Mouse (Mus musculus) ES-E14 (cell line): ENCODE results near the gene Cd247. TPM values are rescaled to one million over a fixed set of nuclear protein-coding genes. Genes with fewer than 3 reads are reported as not detected.

Source experiments
- DNase-seq: peaks from one replicate; pipeline ENCODE4 v3.0.0-alpha.2; 2013; ENCODE audit warnings: low read depth, low spot score
- H3K27ac ChIP-seq: 2 replicates; pipeline ENCODE4 v1.5.1; 2012; ENCODE audit warnings: low read depth, mild to moderate bottlenecking, low read length, moderate library complexity, mixed read lengths; ENCODE audit not compliant: poor library complexity, insufficient read depth, severe bottlenecking
- H3K36me3 ChIP-seq: 2 replicates; pipeline ENCODE4 v1.6.1; 2012; ENCODE audit warnings: mild to moderate bottlenecking, low read length, moderate library complexity, mixed read lengths; ENCODE audit not compliant: control insufficient read depth, poor library complexity, insufficient read depth, severe bottlenecking
- H3K4me1 ChIP-seq, 2 experiments: fragments of 150-350 bp in 1 of 2; sonication (generic) in 1 of 2; 2 replicates each; pipeline ENCODE4 v1.6.1; 2012; ENCODE audit warnings: low read length in 2 of 2, mild to moderate bottlenecking in 1 of 2, mixed read lengths in 1 of 2; ENCODE audit not compliant: control insufficient read depth in 2 of 2, insufficient read depth in 2 of 2, poor library complexity in 1 of 2
- H3K4me3 ChIP-seq, 2 experiments: fragments of 150-350 bp in 1 of 2; sonication (generic) in 1 of 2; 2 replicates each; pipeline ENCODE4 v1.5.1; 2012; ENCODE audit warnings: low read length in 2 of 2, low read depth in 1 of 2, mild to moderate bottlenecking in 1 of 2, mixed read lengths in 1 of 2; ENCODE audit not compliant: insufficient read depth in 1 of 2, poor library complexity in 1 of 2, severe bottlenecking in 1 of 2
- H3K9ac ChIP-seq: 2 replicates; pipeline ENCODE4 v1.6.1; 2012; ENCODE audit warnings: low read depth, mild to moderate bottlenecking, low read length, mixed read lengths; ENCODE audit not compliant: poor library complexity, insufficient read depth, severe bottlenecking
- H3K9me3 ChIP-seq: fragments of 150-350 bp; sonication (generic); 2 replicates; pipeline ENCODE4 v1.6.1; 2012; ENCODE audit warnings: low read depth, mild to moderate bottlenecking, low read length; ENCODE audit not compliant: control insufficient read depth, insufficient read depth
- CHD2 ChIP-seq: IDR thresholded peaks from 2 replicates; pipeline ENCODE4 v1.6.1; 2014; ENCODE audit warnings: mild to moderate bottlenecking, low read depth, low read length, inconsistent platforms
- HCFC1 ChIP-seq: IDR thresholded peaks from 2 replicates; pipeline ENCODE4 v1.6.1; 2012; ENCODE audit warnings: low read length, inconsistent platforms, borderline replicate concordance; ENCODE audit not compliant: insufficient read depth
- MAFK ChIP-seq: IDR thresholded peaks from 2 replicates; pipeline ENCODE4 v1.6.1; 2014; ENCODE audit warnings: mild to moderate bottlenecking, low read depth, low read length, inconsistent platforms; ENCODE audit not compliant: insufficient read depth
- ZC3H11A ChIP-seq: IDR thresholded peaks from 2 replicates; pipeline ENCODE4 v1.6.1; 2012; ENCODE audit warnings: low read depth, mild to moderate bottlenecking, inconsistent platforms, low read length, borderline replicate concordance
- ZNF384 ChIP-seq: IDR thresholded peaks from 2 replicates; pipeline ENCODE4 v1.6.1; 2012; ENCODE audit warnings: low read depth, low read length, inconsistent platforms
- in situ Hi-C, 2 experiments: fragments of 600-800 bp; cut with MboI; formaldehyde crosslinking; loops; one replicate each; pipeline ENCODE4 v1.15.1; 2025; ENCODE audit warnings: low sequenced_read_pairs in 2 of 2, inconsistent platforms in 1 of 2; ENCODE audit not compliant: unreplicated experiment in 2 of 2
- total RNA-seq: library from RNA; depleted of rRNA; stranded (reverse); fragments of 300-350 nt; gene quantifications from 2 replicates; pipeline ENCODE4 v1.2.3, GENCODE M21; 2012

The Cd247 gene
- total RNA-seq, 1 experiment: 6.1 TPM

DNA sequence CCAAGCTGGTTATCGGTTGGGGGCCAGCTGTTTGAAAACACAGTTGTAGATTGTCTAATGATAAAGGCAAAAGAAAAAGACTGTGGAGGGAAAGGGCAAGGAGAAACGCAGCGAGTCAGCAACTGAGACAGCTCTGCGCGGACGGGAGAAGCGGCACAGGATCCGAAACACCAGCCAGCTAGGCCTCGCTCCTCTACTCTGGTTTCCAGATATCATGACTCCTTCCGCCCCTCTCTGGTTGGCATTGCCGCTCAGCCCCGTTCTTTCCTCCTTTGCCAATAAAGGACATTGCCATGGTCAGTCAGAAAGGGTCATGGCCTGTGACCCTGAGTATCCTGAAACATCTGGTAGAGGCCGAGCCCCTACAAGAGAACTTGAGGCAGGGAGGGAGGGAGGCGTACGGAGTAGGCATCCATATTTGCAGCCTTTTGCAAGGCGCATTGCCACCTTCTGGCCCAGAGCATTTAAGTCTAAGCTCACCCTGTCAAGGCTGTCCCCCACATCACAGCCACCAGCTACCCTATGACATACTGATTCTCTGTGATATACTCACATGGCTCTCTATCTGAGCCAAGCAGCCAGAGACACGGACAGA is 682 bp downstream of the Cd247 start:
- DNase-seq: no peak
- H3K36me3 ChIP-seq: no peaks in the 10 kb centered on the region
- no peaks in the 10 kb centered on the region for H3K9me3 ChIP-seq
- no peak overlapping the region for H3K27ac ChIP-seq
- in situ Hi-C loops: loop anchor here in 1 of 2 experiments (25.0 kb wide), 1 partner anchor 523 kb away; no protein-coding TSS in a partner anchor
- no peak overlapping the region for H3K9ac ChIP-seq
- H3K4me3 ChIP-seq: peak overlapping the region; percentile 4 to 27; a peak in 2 of 4 replicates
- no peaks in the 10 kb centered on the region for H3K4me1 ChIP-seq
- TF ChIP-seq ZNF384: no peak
- no peak for TF ChIP-seq ZC3H11A
- TF ChIP-seq HCFC1: no peak
- TF ChIP-seq CHD2: no peak
- TF ChIP-seq MAFK: no peak

DNA sequence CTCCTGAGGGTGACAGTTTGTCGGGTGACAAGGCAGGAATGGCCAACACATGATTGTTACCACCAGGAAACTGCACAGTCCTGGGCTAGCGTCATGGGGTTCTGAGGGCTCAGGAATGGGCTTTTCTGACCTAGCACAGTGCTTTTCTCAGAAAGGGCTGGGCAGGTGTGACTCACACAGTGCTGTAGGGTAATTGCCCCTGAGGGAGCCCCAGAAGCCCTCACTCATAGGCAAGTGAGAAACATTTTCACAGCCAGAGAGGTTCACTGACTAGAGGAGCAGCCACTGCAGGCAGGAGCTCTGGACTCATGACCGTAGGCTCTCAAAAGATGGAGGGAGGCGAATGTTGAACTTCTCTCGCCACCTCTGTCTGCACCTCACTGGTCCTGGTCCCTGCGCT is 1.5 kb downstream of the Cd247 start:
- Histone ChIP-seq H3K9me3 (no peaks in the 10 kb centered on the region), H3K9ac (no peak overlapping the region), H3K36me3 (no peaks in the 10 kb centered on the region), H3K4me3 (no peak overlapping the region), H3K4me1 (no peaks in the 10 kb centered on the region), H3K27ac (no peak overlapping the region)
- no peak for DNase-seq
- TF ChIP-seq ZC3H11A: no peak
- no peak for TF ChIP-seq MAFK
- no peak for TF ChIP-seq CHD2
- no peak for TF ChIP-seq HCFC1
- TF ChIP-seq ZNF384: no peak
- in situ Hi-C loops: loop anchor here in 1 of 2 experiments (25.0 kb wide), 1 partner anchor 522 kb away; no protein-coding TSS in a partner anchor

DNA sequence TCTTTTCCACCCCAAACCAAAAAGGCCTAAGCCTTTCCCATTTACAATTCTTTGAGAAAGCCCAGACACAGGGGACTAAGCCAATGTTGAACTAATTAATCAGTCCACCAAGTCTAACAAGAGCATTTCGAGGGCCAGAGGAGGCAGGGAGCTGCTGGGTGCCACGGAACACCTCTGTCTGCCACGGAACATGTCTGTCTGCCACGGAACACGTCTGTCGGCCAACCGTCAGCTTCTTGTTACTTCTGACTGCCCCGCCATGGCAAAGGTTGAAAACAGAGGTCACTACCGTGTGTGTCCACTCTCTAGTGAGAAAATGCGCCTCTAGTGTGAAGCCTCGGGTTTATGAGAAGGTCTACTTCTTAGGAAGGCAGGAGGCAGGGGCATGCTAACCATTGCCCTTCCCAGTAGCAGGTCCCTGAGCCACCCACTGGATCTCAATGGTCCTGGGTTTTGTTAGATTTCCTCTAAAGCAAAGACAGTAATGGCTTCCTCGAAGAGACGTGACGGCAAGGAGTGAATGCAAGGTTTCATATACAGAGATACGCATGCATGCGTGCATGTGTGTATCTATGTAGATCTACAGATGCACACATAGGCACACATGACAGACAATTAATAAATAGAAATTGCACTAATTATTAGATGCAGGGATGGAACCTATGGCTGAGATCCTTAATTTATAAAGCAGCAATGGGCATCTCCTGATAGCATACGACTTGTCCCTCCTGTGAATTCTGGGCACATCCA is 2.2 kb downstream of the Cd247 start:
- no peak for DNase-seq
- no peak overlapping the region for H3K27ac ChIP-seq
- no peaks in the 10 kb centered on the region for H3K4me1 ChIP-seq
- H3K9me3 ChIP-seq: no peaks in the 10 kb centered on the region
- no peak overlapping the region for H3K4me3 ChIP-seq
- in situ Hi-C loops: loop anchor here in 1 of 2 experiments (25.0 kb wide), 1 partner anchor 522 kb away; no protein-coding TSS in a partner anchor
- no peak for TF ChIP-seq ZNF384
- TF ChIP-seq ZC3H11A: no peak
- TF ChIP-seq MAFK: no peak
- no peak for TF ChIP-seq HCFC1
- TF ChIP-seq CHD2: no peak
- H3K9ac ChIP-seq: no peak overlapping the region
- no peaks in the 10 kb centered on the region for H3K36me3 ChIP-seq

DNA sequence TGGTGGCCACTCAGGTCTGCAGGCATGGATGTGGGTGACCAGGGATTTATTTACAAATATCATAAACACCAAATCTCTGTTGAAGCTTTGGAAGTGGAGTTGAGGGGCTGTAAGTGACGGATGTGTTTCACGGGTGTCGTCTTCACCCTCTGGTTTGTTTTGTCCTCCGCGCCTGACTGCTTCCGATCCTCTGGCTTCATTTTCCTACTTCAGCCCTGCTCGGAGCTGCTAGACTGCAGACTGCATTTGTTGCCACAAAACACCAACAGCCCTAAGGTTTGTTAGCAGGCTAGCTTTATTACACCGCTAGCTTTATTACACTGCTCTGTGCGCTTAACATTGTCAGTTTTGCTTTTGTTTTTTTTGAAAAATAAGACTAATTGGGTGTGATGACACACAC is 2.9 kb downstream of the Cd247 start:
- no peak for DNase-seq
- in situ Hi-C loops: loop anchor here in 1 of 2 experiments (25.0 kb wide), 1 partner anchor 521 kb away; no protein-coding TSS in a partner anchor

More for the DNA sequence above, 2.9 kb downstream of the Cd247 start:
- TF ChIP-seq HCFC1 (no peak), ZNF384 (no peak), CHD2 (no peak), MAFK (no peak), ZC3H11A (no peak)
- Histone ChIP-seq H3K4me3 (no peak overlapping the region), H3K4me1 (no peaks in the 10 kb centered on the region), H3K9me3 (no peaks in the 10 kb centered on the region), H3K9ac (no peak overlapping the region), H3K36me3 (no peaks in the 10 kb centered on the region), H3K27ac (no peak overlapping the region)
